Mouse (Mus musculus): Measurements from ENCODE around the gene Fgl2. TPM values are rescaled to one million over a fixed set of nuclear protein-coding genes. Genes with fewer than 3 reads are reported as not detected.

Fgl2 gene
- polyA plus RNA-seq, 1 experiment from 2014 or later: 0.81 TPM

DNA sequence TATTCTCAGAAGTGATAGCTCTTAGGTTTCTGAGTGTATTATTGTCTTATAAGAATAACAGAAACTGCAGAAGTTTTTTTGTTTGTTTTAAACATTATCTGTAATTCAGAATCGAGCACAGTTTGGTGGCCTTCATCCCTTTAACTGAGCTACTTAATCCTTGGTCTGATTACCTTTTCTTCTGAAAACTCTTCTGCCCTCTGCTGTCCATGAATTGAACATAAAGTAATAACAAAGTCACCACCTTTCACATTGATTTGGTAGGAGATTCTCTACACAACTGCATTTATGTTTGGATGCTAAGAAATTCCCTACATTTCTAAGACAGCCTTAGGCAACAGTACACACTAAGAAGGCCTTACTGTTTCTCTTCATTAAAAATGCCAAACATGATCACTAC is 48.2 kb downstream of the Fgl2 start:
- no peak overlapping the region for H3K4me2 ChIP-seq (replicated peaks)

GRCm38 (mm10) chr5:21424614-21425602 is 52.5 kb downstream of the Fgl2 start, which contains the start of the genes Ccdc146 and Fam185a:
Gene Ccdc146, minus strand, starts transcription at chr5:21424677.
Gene Fam185a, plus strand, starts transcription at chr5:21424958.
- Histone ChIP-seq H3K9me3 (no peaks in the 10 kb centered on the region), H3K4me1 (peaks cover 11% of the 10 kb centered on the region; the same call in 1 of the 2 replicates), H3K27ac (no peak within 1 kb of the TSS), H3K4me2 (replicated peaks) (peak within 1 kb of the TSS; percentile 98), H3K27me3 (no peaks in the 10 kb centered on the region), H3K36me3 (no peaks in the 10 kb centered on the region), H3K9ac (peak within 1 kb of the TSS; percentile 74), H3K4me3 (peak within 1 kb of the TSS; percentile 84)
- peak; percentile 99 for ATAC-seq (ENCODE audit: insufficient number of reproducible peaks, insufficient read depth, low FRiP score, low TSS enrichment)
- under 1% methylated on average over 68 of the region's 68 CpGs for WGBS

More for the DNA sequence above, 48.2 kb downstream of the Fgl2 start:
- H3K9me3 ChIP-seq: no peaks in the 10 kb centered on the region
- H3K9ac ChIP-seq: no peak overlapping the region
- H3K27ac ChIP-seq: no peak overlapping the region
- H3K4me1 ChIP-seq: peaks cover 2% of the 10 kb centered on the region; the same call in 1 of the 2 replicates
- H3K4me3 ChIP-seq: no peak overlapping the region
- no peak for ATAC-seq (ENCODE audit: insufficient number of reproducible peaks, insufficient read depth, low FRiP score, low TSS enrichment)
- no peaks in the 10 kb centered on the region for H3K36me3 ChIP-seq
- H3K27me3 ChIP-seq: no peaks in the 10 kb centered on the region
- WGBS: 41% methylated on average over 1 of the region's 1 CpGs

DNA sequence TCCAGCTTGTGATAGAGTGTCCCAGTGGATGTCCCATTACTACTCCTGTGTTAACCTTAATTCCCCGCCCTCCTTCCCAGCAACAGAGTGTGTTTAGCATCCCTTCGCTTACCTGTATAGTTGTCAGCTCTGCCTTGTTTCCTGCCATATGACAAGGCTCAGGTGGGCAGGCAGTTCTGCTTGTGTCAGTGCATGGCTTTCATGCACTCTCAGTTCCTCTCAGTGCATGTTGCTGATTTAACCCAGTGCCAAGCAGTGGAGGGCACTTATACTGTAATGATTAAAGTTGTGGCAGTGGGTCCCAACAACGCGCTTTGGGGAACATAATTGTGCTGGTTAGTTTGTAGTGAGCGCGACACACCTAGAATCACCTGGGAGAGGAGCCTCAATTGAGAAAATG is 54.2 kb downstream of the Fgl2 start:
- Histone ChIP-seq H3K9me3 (no peaks in the 10 kb centered on the region), H3K36me3 (no peaks in the 10 kb centered on the region), H3K27me3 (no peaks in the 10 kb centered on the region), H3K27ac (no peak overlapping the region), H3K4me3 (no peak overlapping the region), H3K4me1 (peaks cover 11% of the 10 kb centered on the region; the same call in 1 of the 2 replicates), H3K4me2 (replicated peaks) (0 out of 2 replicates have a peak overlapping the region, but pooled peaks have one; percentile 98), H3K9ac (no peak overlapping the region)
- ATAC-seq (ENCODE audit: insufficient number of reproducible peaks, insufficient read depth, low FRiP score, low TSS enrichment): no peak
- 93% methylated on average over 6 of the region's 6 CpGs for WGBS

Other genes with a start within 250 kb of the Fgl2 start
- 1.8 and 2.0 TPM in 2 replicates for gene Gsap, start 186.4 kb upstream of the Fgl2 start, polyA plus RNA-seq (2016; fragmentation: Nextera tagmentation; extraction: Ambion mirVana)
- gene Ccdc146, start 52.0 kb downstream of the Fgl2 start, polyA plus RNA-seq (2016; fragmentation: Nextera tagmentation; extraction: Ambion mirVana): not detected in 2 replicates
- 5.3 and 5.7 TPM in 2 replicates for gene Fam185a, start 52.3 kb downstream of the Fgl2 start, polyA plus RNA-seq (2016; fragmentation: Nextera tagmentation; extraction: Ambion mirVana)
- gene Lrrc17, start 170.9 kb downstream of the Fgl2 start, polyA plus RNA-seq (2016; fragmentation: Nextera tagmentation; extraction: Ambion mirVana): 85.1 and 88.5 TPM in 2 replicates

Data from embryonic facial prominence, embryonic 12.5 days (tissue).